Mouse (Mus musculus): ENCODE data around the gene Pbx4. TPM values are rescaled to one million over a fixed set of nuclear protein-coding genes. Genes with fewer than 3 reads are reported as not detected.
A peak's percentile ranks its signal among the peaks of the same experiment; 100 is the strongest.

The Pbx4 gene
- total RNA-seq, 4 experiments from 2014 or later = 0.29 to 1.00 TPM; not detected in 2

DNA sequence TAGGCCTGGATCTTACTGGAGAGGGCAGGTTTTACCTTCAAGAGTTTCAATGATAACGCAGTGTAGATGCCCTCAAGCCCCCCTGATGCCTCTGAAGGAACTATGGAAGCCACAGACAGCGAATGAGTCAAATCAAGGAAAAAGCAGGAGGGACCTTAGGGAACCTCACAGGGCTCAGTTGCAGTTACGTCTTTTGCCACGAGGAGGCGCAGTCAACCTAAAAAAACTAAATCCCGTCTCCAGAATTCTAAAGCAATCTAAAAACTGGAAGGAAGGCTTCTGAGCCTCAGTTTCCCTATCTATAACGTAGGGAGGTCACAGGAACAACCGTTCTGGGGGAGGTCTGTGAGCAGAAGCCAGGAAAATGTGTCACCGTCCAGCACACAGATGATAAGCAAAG is 41.9 kb downstream of the Pbx4 start:
- peak; percentile 65 for DNase-seq (ENCODE audit: low spot score)

DNA sequence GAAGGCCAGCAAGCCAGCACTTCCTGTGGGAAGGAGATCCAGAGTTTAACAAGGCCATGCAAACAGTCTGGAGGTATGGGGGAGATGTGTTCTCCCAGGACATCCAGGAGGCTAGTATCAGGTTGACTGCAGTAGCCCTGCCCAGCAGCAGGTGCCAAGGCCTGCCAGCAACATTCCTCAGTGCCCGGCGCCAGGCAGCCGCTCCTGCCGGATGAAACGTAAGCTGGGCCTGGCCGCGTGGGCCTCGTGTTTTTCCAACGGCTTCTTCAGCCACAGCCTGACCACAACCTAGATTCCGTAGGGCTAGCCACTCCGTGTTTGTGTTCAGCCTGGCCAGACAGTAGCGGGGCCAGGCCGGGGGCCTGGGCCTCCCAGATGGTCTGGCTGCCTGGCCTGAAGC is 42.4 kb downstream of the Pbx4 start:
- no peak for DNase-seq (ENCODE audit: low spot score)

DNA sequence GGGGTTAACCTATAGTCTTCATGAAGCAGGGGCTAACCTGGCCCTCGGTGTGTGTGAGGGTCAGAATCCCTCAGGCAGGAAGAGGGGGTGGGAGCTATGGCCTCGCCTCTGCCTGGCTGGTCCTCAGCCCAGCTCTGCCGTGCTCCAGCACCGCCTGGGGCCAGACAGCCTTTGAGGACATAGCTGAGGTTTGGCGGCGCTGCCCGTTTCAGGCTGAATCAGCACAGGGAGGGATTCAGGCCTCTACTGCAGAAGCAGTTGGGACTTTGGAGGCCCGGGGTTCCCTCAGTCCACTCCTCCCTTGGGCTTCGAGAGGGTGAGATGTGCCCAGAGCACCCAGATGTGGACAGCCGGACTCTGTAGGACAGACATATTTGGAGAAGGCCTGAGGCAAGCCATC is 43.8 kb downstream of the Pbx4 start:
- no peak for DNase-seq (ENCODE audit: low spot score)

DNA sequence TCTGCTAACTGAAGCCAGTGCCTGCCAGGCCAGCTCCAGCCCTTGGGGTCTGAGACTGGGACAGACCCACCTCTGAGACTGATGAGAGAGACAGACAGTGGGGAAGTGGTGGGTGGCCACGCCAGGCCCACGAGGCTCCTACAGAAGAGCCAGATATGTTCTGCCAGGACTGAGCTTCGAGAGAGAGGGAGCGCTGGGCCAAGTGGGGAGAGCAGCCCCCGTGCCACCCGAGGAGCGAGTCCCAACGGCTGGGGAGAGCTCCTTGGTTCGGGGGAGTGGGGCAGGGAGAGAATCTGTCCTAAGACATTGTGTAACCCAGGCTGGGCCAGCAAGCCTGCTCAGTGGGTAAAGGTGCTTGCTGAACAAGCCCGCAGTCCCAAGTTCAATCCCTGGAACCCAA is 44.7 kb downstream of the Pbx4 start:
- no peak for DNase-seq (ENCODE audit: low spot score)

DNA sequence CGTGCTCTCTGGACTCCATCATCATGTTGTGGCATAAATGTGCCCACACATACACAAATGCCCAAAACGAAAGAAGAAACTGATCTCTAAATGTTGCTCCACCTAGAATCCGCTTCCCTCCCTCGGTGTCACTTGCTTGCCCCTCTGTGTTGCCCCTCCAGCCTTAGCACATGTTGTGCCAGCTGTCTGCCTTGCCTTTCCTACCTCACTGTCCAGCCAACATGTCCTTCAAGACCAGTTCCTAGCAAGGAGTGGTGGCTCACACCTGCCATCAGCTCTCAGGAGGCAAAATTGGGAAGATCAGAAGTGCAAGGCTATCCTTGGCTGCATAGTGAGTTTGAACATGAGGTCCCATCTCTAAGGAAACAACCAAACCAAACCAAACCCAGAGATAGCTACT is 45.1 kb downstream of the Pbx4 start:
- no peak for DNase-seq (ENCODE audit: low spot score)

DNA sequence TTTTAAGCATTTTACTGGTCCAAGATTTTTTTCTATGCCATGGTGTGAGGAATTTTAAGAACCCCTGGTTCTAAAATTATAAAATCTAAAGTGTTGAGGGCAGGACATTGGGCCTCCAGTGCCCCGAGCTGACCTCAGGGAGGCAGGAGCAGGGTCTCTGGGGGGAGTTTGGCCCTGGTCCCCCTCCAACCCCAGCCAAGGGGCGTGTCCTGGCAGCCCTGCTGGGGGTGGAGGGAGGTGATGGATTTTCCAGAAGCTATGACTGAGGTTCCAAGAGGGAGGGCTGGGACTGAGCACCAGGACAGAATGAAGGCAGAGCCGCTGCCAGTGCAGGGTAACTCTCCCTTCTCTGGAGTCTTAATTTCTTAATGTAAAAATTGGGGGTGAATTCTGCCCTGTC is 45.7 kb downstream of the Pbx4 start:
- DNase-seq (ENCODE audit: low spot score) = no peak

DNA sequence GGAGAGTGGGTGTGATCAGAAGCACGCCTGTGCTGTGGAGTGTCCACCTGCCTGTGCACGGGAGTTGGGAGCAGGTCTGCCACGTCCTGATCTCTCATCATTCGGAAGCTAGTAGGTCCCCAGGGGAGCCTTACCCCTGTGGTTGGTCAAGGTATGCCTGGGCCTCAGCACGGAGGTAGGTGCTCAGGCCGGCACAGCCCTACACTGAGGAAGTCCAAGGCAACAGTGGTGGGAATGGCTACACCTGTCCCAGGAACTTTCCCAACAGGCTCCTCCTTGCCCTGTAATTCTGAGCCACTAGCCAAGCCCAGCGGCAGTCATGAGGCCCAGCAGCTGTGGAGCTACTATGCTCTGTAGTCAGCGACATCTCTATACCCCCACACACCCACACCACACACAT is 47.4 kb downstream of the Pbx4 start:
- no peak for DNase-seq (ENCODE audit: low spot score)

DNA sequence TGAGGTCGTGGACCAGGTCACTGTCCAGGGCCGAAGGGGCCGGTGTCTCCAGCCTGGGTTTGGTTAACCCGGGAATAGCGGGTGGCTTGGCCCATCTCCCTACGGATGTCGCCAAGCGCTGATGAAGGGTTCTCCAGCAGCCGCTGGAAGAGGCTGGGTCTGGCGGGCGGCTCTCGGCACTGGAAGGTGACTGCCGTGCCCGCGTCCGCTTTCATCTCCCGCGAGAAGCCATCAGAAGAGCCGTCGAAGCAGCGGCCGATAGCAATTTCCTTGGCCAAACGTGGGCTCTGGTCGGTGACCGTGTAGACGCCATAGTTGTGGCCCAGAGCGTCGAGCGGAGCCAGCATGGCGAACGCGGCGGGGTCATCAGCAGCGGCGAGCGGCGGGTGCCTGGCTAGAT is 48.5 kb downstream of the Pbx4 start:
- no peak for DNase-seq (ENCODE audit: low spot score)

DNA sequence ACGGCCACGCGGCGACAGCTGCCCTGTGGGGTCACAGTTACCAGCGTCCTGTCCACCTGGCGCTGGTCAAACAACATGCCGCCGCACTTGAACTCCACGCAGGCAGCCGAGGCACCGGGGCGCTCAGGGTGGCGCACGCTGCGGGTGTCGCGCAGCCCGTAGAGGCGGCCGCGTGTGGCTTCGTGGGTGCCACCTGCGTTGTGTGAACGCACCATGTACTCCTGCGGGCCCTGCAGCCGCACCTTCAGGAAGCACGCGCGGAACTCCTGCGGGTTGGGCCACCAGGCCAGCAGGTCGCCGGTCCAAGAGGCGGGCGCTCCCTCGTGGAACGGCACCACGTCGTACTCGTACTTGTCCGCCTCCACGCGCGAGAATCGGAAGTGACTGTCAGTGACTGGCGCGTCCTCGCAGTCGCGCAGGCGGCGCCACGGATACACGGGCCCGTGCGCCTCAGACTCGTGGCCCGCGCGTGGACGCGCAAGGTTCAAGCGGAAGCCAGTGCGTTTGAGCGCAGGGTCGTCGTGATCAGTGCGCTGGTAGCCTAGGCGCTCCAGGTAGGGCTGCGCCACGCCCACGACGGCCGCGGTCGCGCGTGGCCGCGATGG is 49.1 kb downstream of the Pbx4 start:
- no peak for DNase-seq (ENCODE audit: low spot score)

DNA sequence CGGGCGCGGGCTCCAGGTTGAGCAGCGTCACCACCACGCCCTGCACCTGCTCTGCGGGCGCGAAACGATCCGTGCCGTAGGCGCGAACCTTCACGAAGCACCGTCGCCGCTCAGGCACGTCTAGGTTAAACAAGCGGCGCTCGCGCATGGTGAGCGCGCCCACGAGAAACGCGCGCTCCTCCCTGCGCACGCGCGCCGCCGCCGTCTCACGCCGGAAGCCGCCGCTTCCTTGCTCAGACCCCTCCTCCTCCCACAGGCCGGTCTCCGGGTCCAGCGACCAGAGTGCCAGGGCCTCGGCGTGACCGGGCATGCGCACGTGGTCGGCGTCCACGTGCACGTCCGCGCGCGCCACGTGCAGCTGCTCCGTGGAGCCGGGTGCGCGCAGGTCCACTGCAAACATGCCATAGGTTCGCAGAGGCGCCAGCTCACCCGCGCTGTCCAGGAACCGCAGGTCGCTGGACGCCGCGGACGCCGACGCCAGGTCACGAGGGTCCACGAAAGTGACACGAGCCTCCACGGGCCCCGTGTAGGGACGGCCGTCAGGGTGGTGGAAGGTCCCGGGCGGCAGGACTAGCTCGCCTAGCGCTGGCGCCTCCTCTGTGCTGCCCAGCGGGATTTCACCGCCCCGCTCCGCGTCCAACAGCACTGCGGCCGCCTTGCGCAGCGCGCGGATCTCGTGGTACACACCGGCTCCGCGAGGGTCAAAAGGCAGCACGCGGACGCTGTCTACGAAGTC is 49.9 kb downstream of the Pbx4 start:
- no peak for DNase-seq (ENCODE audit: low spot score)

DNA sequence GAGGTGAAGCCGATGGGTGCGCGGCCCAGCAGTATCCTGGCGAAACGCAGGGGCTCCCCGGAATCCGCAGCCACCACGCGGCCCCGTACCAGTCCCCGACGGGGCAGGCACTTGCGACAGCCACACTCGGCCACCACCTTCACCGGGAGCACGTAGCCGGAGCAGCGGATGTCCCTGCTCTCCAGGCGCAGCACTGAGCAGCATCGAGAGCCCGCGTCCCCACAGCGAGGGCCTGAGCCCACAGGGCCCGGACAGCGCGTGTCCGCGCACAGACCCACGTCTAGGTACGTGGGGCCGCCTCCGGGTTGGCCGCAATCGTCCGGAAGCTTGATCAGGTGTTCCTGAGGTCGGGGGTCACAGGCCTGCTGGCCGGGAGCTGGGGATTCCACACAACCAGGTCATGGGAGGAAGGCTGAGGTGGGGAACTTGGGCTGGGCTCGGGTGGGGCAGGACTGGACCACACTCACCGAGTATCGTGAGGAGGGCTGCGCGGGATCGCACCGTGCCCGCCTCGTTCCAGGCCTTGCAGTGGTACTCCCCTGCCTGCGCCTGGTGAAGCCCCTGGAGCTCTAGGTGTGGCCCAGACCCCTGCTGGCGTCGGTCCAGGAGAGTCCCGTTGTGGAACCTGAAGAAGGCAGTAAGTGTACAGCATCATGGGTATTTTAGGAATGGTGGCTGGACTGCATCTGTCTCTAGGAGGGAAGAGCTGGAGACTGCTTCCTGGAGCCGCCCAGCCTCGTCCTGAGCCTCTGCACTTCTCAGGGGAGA is 50.7 kb downstream of the Pbx4 start:
- no peak for DNase-seq (ENCODE audit: low spot score)

DNA sequence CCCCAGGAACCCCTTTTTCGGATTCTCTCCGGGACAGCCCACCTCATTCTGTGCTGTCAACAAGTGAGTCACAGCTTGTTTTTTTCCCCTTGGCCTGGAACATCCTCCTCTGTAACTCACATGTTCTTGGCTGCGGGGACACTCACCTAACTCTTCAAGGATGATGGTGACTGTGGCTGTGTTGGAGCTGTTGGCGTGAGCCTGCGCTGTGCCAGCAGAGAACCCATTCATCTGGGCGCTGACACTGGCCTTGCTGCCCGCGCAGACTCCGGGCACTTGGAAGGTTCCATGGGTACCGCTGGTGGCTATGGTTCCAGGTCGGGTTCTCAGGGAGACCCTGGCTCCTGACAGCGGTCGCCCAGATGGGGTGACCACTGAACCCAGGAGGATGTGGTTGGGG is 51.9 kb downstream of the Pbx4 start:
- no peak for DNase-seq (ENCODE audit: low spot score)

DNA sequence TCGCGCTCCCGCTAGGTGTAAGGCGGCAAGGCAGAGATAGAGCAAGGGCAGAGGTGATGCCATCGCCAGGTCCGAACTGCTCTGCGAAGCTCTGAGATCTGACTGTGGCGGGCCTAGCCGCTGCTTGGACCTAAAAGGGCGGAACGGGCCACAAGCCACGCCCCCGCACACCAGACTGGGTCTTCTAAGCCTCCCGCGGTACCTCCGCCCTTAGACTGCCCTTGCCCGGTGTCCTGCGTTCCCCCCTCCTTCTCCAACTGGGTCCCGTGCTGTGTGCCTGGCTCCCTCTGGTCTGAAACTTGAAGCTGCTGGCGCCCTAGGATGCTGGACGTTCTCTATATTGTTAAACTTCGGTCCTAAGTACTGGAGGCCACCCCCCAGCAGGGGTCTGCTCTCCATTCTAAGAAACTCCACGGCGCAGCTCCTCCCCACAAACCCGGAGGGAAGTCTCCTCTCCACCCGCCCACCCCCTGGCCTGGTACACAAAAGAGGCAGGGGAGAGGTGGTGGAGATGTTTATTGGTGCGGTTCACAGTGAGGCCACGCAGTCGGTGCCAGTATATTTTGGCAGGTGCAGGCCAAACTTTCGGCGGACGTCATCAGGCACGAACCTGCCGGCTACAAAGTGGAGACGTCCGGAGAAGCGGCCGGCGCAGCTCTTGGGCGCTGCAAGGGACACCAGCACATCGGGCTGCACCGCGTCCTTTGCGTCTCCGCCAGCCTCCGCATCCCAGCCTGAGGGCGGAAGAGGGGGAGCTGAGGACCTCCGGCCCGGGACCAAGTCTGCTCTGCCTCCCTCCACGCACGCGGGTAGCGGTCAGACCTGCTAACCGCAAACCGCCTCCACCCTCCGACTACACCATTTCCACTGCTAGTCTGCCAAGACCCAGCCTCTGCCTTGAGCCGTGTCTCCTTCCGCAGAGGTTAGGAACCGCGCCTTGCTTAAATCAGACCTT is 55.3 kb downstream of the Pbx4 start, which contains the start of gene Cilp2:
Gene Cilp2 (minus strand): TSS at position 399 of the 955 bp plus-strand sequence.
- no peak for DNase-seq (ENCODE audit: low spot score)

DNA sequence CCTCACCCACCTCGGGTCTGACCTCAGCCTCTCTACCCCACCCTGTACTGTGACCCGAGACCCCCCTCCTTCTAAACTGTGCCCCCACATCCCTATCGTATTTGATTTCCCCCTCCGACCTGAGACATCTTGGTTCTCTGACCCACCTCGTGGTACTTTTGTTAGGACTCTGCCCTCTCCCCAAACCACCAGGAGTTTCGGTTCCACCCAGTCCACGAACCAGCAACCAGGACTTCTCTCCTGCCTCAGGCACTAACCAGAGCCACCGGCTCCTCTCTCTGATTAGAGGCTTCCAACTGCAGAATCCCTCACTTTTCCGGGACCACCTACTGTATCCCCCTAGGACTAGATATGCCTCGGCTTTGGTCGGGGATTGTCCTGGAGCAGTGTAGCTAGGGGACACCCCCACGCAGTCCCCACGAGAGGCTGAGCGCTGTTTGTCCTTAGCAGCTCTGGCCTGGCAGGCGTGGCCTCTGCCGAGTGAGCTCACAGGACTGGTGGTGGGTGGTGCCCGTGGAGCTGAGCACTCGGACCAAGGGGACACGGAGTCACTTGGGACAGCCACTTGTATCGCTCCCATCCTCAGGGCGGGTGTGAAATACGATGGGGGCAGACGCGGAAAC is 56.1 kb downstream of the Pbx4 start:
- no peak for DNase-seq (ENCODE audit: low spot score)

DNA sequence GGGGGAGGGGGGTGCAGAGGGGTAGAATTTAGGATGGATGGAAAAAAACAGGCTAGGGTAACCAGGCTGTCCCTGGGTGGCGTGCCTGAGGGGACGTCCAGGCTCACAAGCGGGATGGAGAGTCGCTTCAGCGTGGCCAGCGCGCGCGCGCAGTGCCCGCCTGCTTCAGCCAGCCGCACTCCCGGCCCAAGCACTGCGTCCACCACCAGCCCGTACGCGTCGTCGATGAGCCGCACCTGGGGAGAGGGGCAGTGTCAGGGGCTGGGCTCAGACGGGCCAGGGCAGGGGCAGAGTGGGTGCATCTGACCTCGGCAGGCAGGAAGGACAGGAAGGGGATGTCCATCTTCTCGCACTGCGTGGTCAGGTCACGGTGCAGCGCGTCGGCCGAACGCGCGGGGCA is 56.6 kb downstream of the Pbx4 start:
- no peak for DNase-seq (ENCODE audit: low spot score)

DNA sequence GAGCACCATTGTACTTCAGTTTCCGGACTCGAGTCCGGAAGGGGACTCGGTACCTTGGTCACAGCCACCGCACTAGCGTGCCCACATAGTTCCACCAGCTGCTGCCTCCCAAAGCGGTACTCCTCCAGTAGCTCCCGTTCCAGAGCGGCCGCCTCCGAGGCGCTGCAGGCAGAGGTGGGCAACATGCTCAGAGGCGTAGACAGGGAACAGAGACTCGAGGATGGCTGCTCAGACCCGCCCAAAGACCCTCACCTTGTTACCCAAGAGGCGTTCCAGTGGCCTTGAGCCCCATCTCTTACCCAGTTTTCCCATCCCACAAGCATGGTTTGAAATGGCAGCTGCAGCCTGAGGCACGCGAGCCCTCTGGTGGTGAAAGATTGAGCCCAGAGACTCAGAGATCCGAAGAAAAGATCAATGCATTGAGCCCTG is 58.5 kb downstream of the Pbx4 start:
- DNase-seq (ENCODE audit: low spot score) = no peak

DNA sequence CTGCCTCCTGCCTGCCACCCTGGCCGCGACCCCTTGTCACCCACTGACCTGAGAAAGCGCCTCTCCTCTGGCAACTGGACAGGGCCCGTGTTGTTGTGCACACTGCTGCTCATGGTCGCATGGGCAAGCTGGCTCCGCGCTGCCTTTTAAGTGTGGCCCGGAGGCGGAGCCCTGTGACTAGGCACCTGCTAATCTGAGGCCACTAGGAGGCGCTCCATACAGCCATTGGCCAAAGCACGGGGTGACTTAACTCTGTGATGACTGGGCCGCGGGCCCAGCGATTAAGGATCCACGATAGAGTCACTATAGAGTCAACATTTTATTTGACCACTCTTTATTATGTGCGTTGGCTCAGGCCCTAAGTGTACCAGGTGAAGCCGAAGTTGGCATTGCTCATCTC is 61.6 kb downstream of the Pbx4 start:
- DNase-seq (ENCODE audit: low spot score) = no peak

DNA sequence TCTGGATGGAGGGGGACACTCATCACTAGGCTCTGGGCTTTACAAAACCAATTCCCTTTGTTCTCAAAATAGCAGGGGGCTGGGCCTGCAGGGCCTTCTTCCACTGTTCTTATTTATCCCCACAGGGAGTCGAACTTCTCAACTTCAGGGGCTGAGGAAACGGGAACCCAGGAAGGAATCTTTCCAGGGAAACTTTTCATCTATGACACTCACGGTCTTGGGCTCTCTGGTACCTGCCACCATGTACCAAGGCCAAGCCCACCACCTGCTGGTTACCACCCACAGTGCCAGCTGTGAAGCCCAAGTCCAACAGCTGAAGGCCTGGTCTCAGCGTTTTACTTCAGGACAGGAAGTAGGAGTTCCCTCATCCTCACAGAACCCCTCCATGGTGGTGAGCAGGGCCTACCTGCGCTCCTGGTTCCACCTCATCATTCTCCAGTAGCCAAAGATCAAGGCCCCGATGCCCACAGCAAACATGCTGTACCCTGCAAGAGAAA is 62.6 kb downstream of the Pbx4 start:
- no peak for DNase-seq (ENCODE audit: low spot score)

DNA sequence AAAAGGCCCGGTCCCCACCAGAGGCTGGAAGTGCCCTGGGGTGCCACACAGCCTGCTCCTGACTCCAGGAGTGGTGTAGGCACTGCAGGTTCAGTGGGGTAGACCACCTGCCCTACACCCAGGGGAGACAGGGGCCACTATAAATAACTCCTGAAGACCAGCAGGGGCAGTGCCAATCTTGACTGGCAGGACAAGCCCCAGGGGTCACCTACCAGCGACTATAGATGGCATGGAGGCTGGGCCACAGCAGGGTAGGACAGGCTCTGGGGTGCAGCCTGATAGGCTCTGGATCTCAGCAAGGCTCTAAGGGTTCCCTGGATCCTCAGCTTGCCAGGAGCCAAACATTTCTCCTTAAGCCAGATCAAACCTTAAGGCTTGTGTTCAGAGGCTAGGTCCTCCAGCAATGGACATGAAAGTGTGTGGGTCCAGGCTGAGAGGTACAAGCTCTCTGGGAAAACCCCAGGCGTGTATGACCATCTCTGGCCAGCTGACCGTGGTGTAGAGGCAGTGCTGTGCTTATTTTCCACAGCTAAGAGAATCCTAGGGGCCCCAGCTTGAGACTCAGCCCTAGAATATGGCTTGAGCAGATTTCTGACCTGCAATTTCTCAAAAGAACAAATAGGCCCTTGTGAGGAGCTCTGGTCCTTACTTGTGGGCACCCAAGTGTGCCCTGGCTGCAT is 63.6 kb downstream of the Pbx4 start:
- no peak for DNase-seq (ENCODE audit: low spot score)

DNA sequence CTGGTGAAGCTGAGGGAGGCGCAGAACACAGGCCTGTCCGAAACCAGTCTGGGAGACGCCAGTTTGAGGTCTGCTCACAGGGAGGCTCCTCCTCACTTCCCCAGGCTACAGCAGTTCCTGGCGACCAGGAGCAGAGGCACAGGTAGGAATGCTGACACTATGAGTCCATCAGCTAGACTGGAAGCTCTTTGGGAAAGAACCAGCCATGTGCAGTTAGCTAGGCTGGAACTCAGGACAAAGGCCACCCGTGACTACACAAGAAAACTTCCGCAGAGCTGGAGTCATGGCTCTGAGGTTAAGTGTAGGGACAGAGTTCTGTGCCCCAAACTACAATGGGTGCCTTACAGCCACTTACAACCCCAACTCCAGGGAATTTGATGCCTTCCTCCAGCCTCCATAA is 65.6 kb downstream of the Pbx4 start:
- DNase-seq (ENCODE audit: low spot score) = no peak

Data from heart, adult 8-10 months (tissue).